Mouse (Mus musculus) bone marrow, adult 2 months (tissue): ENCODE data around the gene Asgr1. TPM values are rescaled to one million over a fixed set of nuclear protein-coding genes. Genes with fewer than 3 reads are reported as not detected.
A peak's percentile ranks its signal among the peaks of the same experiment; 100 is the strongest.
"Not testable (repeated sequence)": the region's sequence is repeated elsewhere in the genome, so short reads cannot be mapped to it uniquely, and the experiment has no call there.

Source experiments
- H3K27ac ChIP-seq: fragments of 200-500 bp; 2 replicates; pipeline ENCODE4 v1.5.1; 2012; ENCODE audit warnings: low read depth, mild to moderate bottlenecking, control low read depth, inconsistent platforms, low read length; ENCODE audit not compliant: control insufficient read depth, poor library complexity, insufficient read depth
- H3K4me1 ChIP-seq: fragments of 200-500 bp; 2 replicates; pipeline ENCODE4 v1.6.1; 2011; ENCODE audit warnings: low read length; ENCODE audit not compliant: control insufficient read depth, insufficient read depth
- H3K4me3 ChIP-seq: fragments of 200-500 bp; replicated peaks from 2 replicates; pipeline ENCODE3; 2011; ENCODE audit warnings: mild to moderate bottlenecking, low read depth, low read length, control low read depth; ENCODE audit not compliant: control insufficient read depth
- CTCF ChIP-seq: fragments of 200-500 bp; IDR thresholded peaks from 2 replicates; pipeline ENCODE4 v1.5.1; 2011; ENCODE audit warnings: low read length, control low read depth; ENCODE audit not compliant: control insufficient read depth, insufficient read depth
- POLR2A ChIP-seq: fragments of 200-500 bp; IDR thresholded peaks from 2 replicates; pipeline ENCODE4 v1.6.1; 2011; ENCODE audit warnings: low read depth, mild to moderate bottlenecking, control low read depth, low read length, borderline replicate concordance; ENCODE audit not compliant: control insufficient read depth
- WGBS: fragments of 180-500 bp; shearing (Covaris S2); methylation state at CpG from one replicate; pipeline ENCODE4 v1.1.7; 2018; 5-methylcytosine and 5-hydroxymethylcytosine counted together
- polyA plus RNA-seq: library from polyadenylated mRNA; stranded (reverse); fragments of >200 nt; gene quantifications from 2 replicates; pipeline ENCODE4 v1.2.4, GENCODE M21; 2011; ENCODE audit warnings: low replicate concordance; ENCODE audit not compliant: missing spikeins, insufficient read depth, insufficient read length

Asgr1 gene
- polyA plus RNA-seq, 1 experiment, result 3.5 TPM

- Histone ChIP-seq H3K4me1 (no peaks in the 10 kb centered on the region), H3K4me3 (no peak overlapping the region), H3K27ac (no peak overlapping the region)
- TF ChIP-seq CTCF (no peak), POLR2A (no peak)
- WGBS, result 89% methylated on average over 9 of the region's 9 CpGs
These were observed 3.9 kb downstream of the Asgr1 start for GRCm38 (mm10) chr11:70057805-70058204.

DNA sequence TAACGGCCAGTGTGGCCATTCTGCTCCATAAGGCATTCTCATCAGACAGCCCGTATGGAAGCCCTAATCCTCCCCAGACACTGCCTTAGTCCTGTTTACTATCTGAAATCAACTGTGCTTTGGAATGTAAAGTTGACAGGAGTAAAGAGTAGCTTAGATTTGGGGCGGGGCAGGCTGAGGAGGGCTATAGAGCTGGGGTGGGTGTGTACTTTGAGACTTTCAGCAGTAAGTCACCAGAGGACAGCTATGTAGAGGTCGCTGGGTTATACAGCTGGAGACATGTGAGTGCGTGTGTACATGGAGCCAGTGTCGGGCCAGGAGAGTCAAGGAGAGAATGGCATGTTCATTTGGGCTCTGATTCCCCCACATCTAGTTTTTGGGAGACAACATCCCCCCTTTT, 6.0 kb downstream of the Asgr1 start:
- no peak overlapping the region for H3K4me3 ChIP-seq
- no peak overlapping the region for H3K27ac ChIP-seq
- no peak for TF ChIP-seq CTCF
- no peak for TF ChIP-seq POLR2A
- 77% methylated on average over 6 of the region's 6 CpGs for whole genome bisulfite sequencing
- H3K4me1 ChIP-seq, result no peaks in the 10 kb centered on the region

- Histone ChIP-seq H3K27ac (no peak overlapping the region), H3K4me3 (no peak overlapping the region), H3K4me1 (no peaks in the 10 kb centered on the region)
- TF ChIP-seq CTCF, result no peak
- TF ChIP-seq POLR2A, result no peak
- 69% methylated on average over 3 of the region's 3 CpGs for WGBS
These were observed 9.2 kb downstream of the Asgr1 start for GRCm38 (mm10) chr11:70063053-70063452.

- no peak for TF ChIP-seq POLR2A
- no peak for TF ChIP-seq CTCF
- Histone ChIP-seq H3K4me1 (no peaks in the 10 kb centered on the region), H3K27ac (no peak overlapping the region), H3K4me3 (no peak overlapping the region)
- WGBS, result 70% methylated on average over 4 of the region's 4 CpGs
These were observed 12.8 kb downstream of the Asgr1 start for GRCm38 (mm10) chr11:70066701-70067100.

- Histone ChIP-seq H3K27ac (no peak overlapping the region), H3K4me1 (no peaks in the 10 kb centered on the region), H3K4me3 (no peak overlapping the region)
- no peak for TF ChIP-seq POLR2A
- no peak for TF ChIP-seq CTCF
- 70% methylated on average over 3 of the region's 3 CpGs for WGBS
These were observed 14.4 kb downstream of the Asgr1 start for GRCm38 (mm10) chr11:70068245-70068644.

- H3K4me1 ChIP-seq, result no peaks in the 10 kb centered on the region; the same call in 1 of the 2 replicates
- 85% methylated on average over 6 of the region's 6 CpGs for WGBS
- no peak overlapping the region for H3K4me3 ChIP-seq
- no peak overlapping the region for H3K27ac ChIP-seq
- TF ChIP-seq CTCF (no peak), POLR2A (no peak)
These were observed 16.2 kb downstream of the Asgr1 start for GRCm38 (mm10) chr11:70070057-70070456.

GRCm38 (mm10) chr11:70070603-70071002, 16.7 kb downstream of the Asgr1 start:
- not testable (repeated sequence) for H3K4me3 ChIP-seq, H3K4me1 ChIP-seq, H3K27ac ChIP-seq
- 8% methylated on average over 3 of the region's 3 CpGs for WGBS

DNA sequence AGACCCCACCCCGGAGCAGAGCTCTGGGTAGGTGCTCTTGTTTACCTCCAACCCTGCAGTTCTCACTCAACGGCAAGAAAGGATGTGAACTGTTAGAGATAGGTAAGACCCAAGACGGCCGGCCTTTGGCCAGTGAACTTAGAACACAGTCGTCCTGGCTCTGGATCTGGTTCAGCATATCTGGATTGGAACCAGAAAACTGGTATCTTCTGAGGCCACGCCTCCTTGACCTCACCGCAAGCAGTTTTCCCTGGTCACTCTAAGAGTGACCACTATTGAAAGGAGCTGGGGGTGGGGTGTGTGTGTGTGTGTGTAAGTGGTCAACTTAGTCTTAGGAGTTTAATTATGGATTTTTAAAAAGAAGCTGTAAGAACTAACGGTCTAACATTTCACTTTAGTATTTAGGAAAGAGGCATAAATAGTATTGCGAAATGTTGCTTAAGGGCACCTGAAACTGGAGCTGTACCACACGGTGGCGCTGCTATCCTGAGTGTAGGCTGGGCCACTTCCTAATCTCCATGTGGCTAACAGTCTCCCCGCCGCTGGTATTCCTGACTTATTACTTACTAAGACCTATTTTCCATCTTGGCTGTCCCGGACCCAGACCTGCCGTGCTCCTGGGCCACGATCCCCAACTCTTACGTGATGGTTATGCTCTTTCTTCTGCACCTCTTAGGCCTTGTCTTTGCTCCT, 20.6 kb downstream of the Asgr1 start:
- 34% methylated on average over 17 of the region's 17 CpGs for whole genome bisulfite sequencing
- peaks cover 1% of the 10 kb centered on the region for H3K4me1 ChIP-seq
- H3K4me3 ChIP-seq, result no peak overlapping the region
- TF ChIP-seq CTCF (peak; percentile 89), POLR2A (no peak)
- no peak overlapping the region for H3K27ac ChIP-seq

DNA sequence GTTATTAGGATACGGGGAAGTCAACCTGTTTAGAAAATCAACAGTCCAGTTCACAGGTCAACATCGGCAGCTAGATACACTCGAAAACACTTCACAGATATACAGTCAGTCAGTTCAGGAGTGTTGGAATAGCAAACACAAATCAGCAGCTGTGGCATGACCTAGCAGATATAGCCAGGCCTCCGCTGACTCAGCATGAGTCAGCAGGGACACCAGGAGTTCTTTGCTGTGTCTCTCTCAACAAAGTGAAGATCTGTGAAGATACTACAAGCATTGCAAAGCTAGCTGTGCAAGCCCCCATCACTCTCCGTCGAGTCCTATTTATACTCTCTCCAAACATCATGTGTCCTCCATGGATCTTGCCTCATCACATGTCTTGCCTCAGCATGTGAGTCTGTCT, 21.7 kb downstream of the Asgr1 start:
- 53% methylated on average over 6 of the region's 6 CpGs for WGBS
- Histone ChIP-seq H3K4me3 (no peak overlapping the region), H3K4me1 (peaks cover 4% of the 10 kb centered on the region), H3K27ac (no peak overlapping the region)
- TF ChIP-seq CTCF, result no peak
- TF ChIP-seq POLR2A, result no peak
